Comparison of ENCODE assay signal across 8 mouse cellular contexts in the genomic region with DNA sequence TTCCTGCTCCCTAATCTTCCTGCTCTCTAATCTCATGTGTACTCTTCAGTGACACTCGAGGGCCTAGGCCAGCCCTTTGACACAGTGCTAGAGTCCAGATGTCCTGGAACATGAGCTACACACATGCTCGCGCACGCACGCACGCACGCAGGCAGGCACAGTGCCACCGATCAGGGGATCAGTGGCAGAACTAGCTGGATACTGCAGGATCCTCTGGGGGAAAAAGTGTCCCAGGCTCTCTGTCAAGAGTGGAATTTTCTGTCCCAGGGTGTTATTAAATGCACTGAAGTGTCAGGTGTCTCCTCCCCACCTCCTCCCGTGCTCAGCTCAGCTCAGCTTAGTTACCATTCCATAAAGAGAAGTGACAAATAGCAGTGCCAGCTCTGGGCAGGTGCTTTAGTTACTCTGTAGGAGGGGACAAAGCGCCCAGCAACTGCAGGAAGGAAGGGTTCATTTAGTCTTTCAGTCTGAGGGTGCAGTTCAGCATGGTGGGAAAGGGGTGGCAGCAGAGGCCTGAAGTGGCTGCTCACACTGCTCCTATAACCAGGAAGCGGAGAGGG. TPM values are rescaled to one million over a fixed set of nuclear protein-coding genes. Genes with fewer than 3 reads are reported as not detected.
DNase-seq lines count a peak whose midpoint lies in the region.

No protein-coding gene starts in this region.

- no peaks in the 10 kb centered on the region for H3K9me3 ChIP-seq in heart, embryonic 10.5 days

- WGBS in heart, embryonic 10.5 days = 65% methylated on average over 11 of the region's 11 CpGs

- H3K36me3 ChIP-seq in heart, embryonic 10.5 days = no peaks in the 10 kb centered on the region

- peak; percentile 74 for DNase-seq in heart, embryonic 10.5 days (ENCODE audit: low spot score)
- no peak for DNase-seq in heart, adult 8-10 months (ENCODE audit: low spot score)
- DNase-seq in ES-CJ7 (ENCODE audit: low read depth, low spot score) = peak; percentile 60
- DNase-seq in gastrocnemius, adult 8-10 months (ENCODE audit: low spot score in 2 of 2) = peak; percentile 59 to 67
- DNase-seq in liver = peak; percentile 32
- DNase-seq in retina, postnatal 1 day = no peak
- no peak for DNase-seq in left cerebral cortex, adult 18-20 months (ENCODE audit: low spot score in 2 of 2)
- DNase-seq in cerebellum, adult 9-11 months = no peak

- peaks cover 14% of the 10 kb centered on the region for H3K4me1 ChIP-seq in heart, embryonic 10.5 days

- peak overlapping the region; percentile 66 for H3K27ac ChIP-seq in heart, embryonic 10.5 days

- H3K4me3 ChIP-seq in heart, embryonic 10.5 days = no peak overlapping the region

- H3K27me3 ChIP-seq in heart, embryonic 10.5 days (ENCODE audit: insufficient read depth, poor library complexity, severe bottlenecking) = no peaks in the 10 kb centered on the region

RNA-seq across cellular contexts. Expression of a gene that starts 7.4 kb away (rescaled TPM):
- polyA plus RNA-seq in heart, embryonic 10.5 days (2016; fragmentation: Nextera tagmentation; extraction: Ambion mirVana) = 351 and 390 TPM in 2 replicates
- total RNA-seq in heart, adult 8-10 months (2022) = 100 to 1,000 TPM; 658 to 797 (median 740) TPM
- total RNA-seq in gastrocnemius, adult 8-10 months (2022) = 100 to 1,000 TPM; 397 to 462 (median 441) TPM
- 100 to 1,000 TPM; 195 to 198 TPM for total RNA-seq in left cerebral cortex, adult 18-20 months (2021)

RNA-seq across cellular contexts. Expression of a gene that starts 18.5 kb away (rescaled TPM):
- 3.2 and 3.9 TPM in 2 replicates for polyA plus RNA-seq in heart, embryonic 10.5 days (2016; fragmentation: Nextera tagmentation; extraction: Ambion mirVana)
- total RNA-seq in heart, adult 8-10 months (2022) = 10 to 100 TPM; 19.3 to 30.9 (median 23.3) TPM
- 10 to 100 TPM in 3 of 4 experiments, 1 to 10 TPM in 1; 7.2 to 14.5 (median 11.5) TPM for total RNA-seq in gastrocnemius, adult 8-10 months (2022)
- 10 to 100 TPM; 36.4 to 40.9 TPM for total RNA-seq in left cerebral cortex, adult 18-20 months (2021)

RNA-seq across cellular contexts. Expression of a gene that starts 22.8 kb away (rescaled TPM):
- polyA plus RNA-seq in heart, embryonic 10.5 days (2016; fragmentation: Nextera tagmentation; extraction: Ambion mirVana) = 294 and 304 TPM in 2 replicates
- total RNA-seq in heart, adult 8-10 months (2022) = 100 to 1,000 TPM; 190 to 214 (median 204) TPM
- total RNA-seq in gastrocnemius, adult 8-10 months (2022) = 100 to 1,000 TPM; 129 to 149 (median 142) TPM
- total RNA-seq in left cerebral cortex, adult 18-20 months (2021) = 100 to 1,000 TPM; 140 to 146 TPM

RNA-seq across cellular contexts. Expression of a gene that starts 22.8 kb away (rescaled TPM):
- 11.1 and 12.0 TPM in 2 replicates for polyA plus RNA-seq in heart, embryonic 10.5 days (2016; fragmentation: Nextera tagmentation; extraction: Ambion mirVana)
- under 1 TPM; 0.44 to 0.57 (median 0.48) TPM for total RNA-seq in heart, adult 8-10 months (2022)
- total RNA-seq in gastrocnemius, adult 8-10 months (2022) = under 1 TPM; 0.17 to 0.43 (median 0.36) TPM
- total RNA-seq in left cerebral cortex, adult 18-20 months (2021) = under 1 TPM; 0.23 to 0.35 TPM

RNA-seq across cellular contexts. Expression of a gene that starts 22.8 kb away (rescaled TPM):
- 28.4 and 32.3 TPM in 2 replicates for polyA plus RNA-seq in heart, embryonic 10.5 days (2016; fragmentation: Nextera tagmentation; extraction: Ambion mirVana)
- 10 to 100 TPM; 27.1 to 32.1 (median 29.9) TPM for total RNA-seq in heart, adult 8-10 months (2022)
- 10 to 100 TPM in 2 of 4 experiments, 1 to 10 TPM in 2; 7.7 to 11.6 (median 10.1) TPM for total RNA-seq in gastrocnemius, adult 8-10 months (2022)
- total RNA-seq in left cerebral cortex, adult 18-20 months (2021) = 10 to 100 TPM; 29.1 to 30.2 TPM

Comparison
In these comparisons a context has a peak if more than half of its experiments do, and no peak if none do; other contexts are left out.
1. DNase-seq: peak in heart, embryonic 10.5 days (single experiment), ES-CJ7 (single experiment), gastrocnemius, adult 8-10 months (2 of 2) and liver (single experiment); none in heart, adult 8-10 months (single experiment), retina, postnatal 1 day (single experiment), left cerebral cortex, adult 18-20 months (0 of 2) and cerebellum, adult 9-11 months (single experiment).